Mouse (Mus musculus): ENCODE measurements around the gene Rab5if.

- TF ChIP-seq POLR2A (IDR thresholded peaks at IDR 0.05; ENCODE audit: control insufficient read depth, extremely low read depth, insufficient read depth, low read length, poor library complexity) (no peak), CTCF (IDR thresholded peaks at IDR 0.05; ENCODE audit: borderline replicate concordance, control insufficient read depth, extremely low read depth, insufficient read depth, low read length, poor library complexity) (no peak)
These were observed 18.2 kb upstream of the Rab5if start for GRCm38 (mm10) chr2:156844715-156845114.
